Mouse (Mus musculus) G1E (cell line): ENCODE results near the gene Lurap1l. TPM values are rescaled to one million over a fixed set of nuclear protein-coding genes. Genes with fewer than 3 reads are reported as not detected.

Source experiments
- ATAC-seq: 2 replicates; pipeline ENCODE4 v1.8.0; 2016; ENCODE audit warnings: mild to moderate bottlenecking; ENCODE audit not compliant: insufficient number of reproducible peaks, poor library complexity, low FRiP score, severe bottlenecking; ENCODE audit errors: extremely low read depth
- DNase-seq: peaks from one replicate; pipeline ENCODE4 v3.0.0; 2012; ENCODE audit warnings: low spot score
- H3K27me3 ChIP-seq: 2 replicates; pipeline ENCODE4 v1.6.1; 2012; ENCODE audit warnings: mild to moderate bottlenecking, low read length, inconsistent platforms; ENCODE audit not compliant: insufficient read depth
- H3K36me3 ChIP-seq: replicated peaks from 2 replicates; pipeline ENCODE3; 2012; ENCODE audit warnings: mild to moderate bottlenecking, inconsistent platforms
- H3K4me1 ChIP-seq: 2 replicates; pipeline ENCODE4 v1.6.1; 2012; ENCODE audit warnings: low read depth, low read length, inconsistent platforms, mixed read lengths; ENCODE audit not compliant: insufficient read depth
- H3K4me3 ChIP-seq: 2 replicates; pipeline ENCODE4 v1.5.1; 2012; ENCODE audit warnings: low read depth, mild to moderate bottlenecking, inconsistent platforms, low read length, moderate library complexity, mixed read lengths
- H3K9me3 ChIP-seq: replicated peaks from 2 replicates; pipeline ENCODE4 v1.6.1; 2012; ENCODE audit warnings: inconsistent platforms
- CTCF ChIP-seq: IDR thresholded peaks from 2 replicates; pipeline ENCODE4 v1.5.1; 2012; ENCODE audit warnings: low read depth, low read length, inconsistent platforms, mixed read lengths
- GATA1 ChIP-seq: IDR thresholded peaks from 2 replicates; pipeline ENCODE4 v1.6.1; 2012; ENCODE audit warnings: borderline replicate concordance, low read length, inconsistent platforms, mixed read lengths
- GATA2 ChIP-seq: IDR thresholded peaks from 2 replicates; pipeline ENCODE4 v1.6.1; 2012; ENCODE audit warnings: low read depth, low read length, inconsistent platforms, borderline replicate concordance
- POLR2AphosphoS5 ChIP-seq: IDR thresholded peaks from 2 replicates; pipeline ENCODE4 v1.6.1; 2012; ENCODE audit warnings: low read depth, low read length, inconsistent platforms; ENCODE audit not compliant: insufficient replicate concordance
- TAL1 ChIP-seq: conservative IDR thresholded peaks from 2 replicates; pipeline ENCODE4 v1.6.1; 2012; ENCODE audit warnings: low read depth, low read length, inconsistent platforms, mixed read lengths
- polyA plus RNA-seq: library from polyadenylated mRNA; stranded (reverse); fragments of >175 nt; gene quantifications from 2 replicates; pipeline ENCODE4 v1.2.3, GENCODE M21; 2012
- total RNA-seq, 2 experiments: library from RNA; stranded (forward) in 1 of 2; stranded (reverse) in 1 of 2; fragments of 200-1000 nt in 1 of 2; fragments of >200 nt in 1 of 2; fragmentation: Nextera tagmentation in 1 of 2; gene quantifications; 2 replicates each; pipeline ENCODE4 v1.2.3; 2014 to 2017

The Lurap1l gene
- total and polyA plus RNA-seq, 3 experiments = 0.05 TPM; not detected in 2

DNA sequence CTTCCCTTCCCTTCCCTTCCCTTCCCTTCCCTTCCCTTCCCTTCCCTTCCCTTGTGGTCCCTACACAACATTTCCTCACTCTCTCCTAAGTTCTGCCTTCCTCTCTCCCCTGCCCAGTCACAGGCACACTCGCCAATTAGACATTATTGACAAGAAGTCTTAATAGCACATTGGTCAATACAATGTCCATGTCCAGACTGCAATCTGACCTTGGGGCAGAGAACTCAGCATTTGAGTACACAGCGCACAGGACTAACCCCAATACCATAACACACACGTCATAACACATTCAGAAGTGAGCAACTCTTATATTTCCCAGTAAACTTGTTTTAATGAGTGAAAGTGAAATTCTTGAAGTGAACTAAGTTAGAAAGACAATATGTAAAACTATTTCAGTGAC, 24.3 kb downstream of the Lurap1l start:
- DNase-seq (no peak), ATAC-seq (no peak)
- Histone ChIP-seq H3K9me3 (peaks cover 11% of the 10 kb centered on the region), H3K4me3 (no peak overlapping the region), H3K36me3 (no peaks in the 10 kb centered on the region), H3K4me1 (no peaks in the 10 kb centered on the region), H3K27me3 (no peaks in the 10 kb centered on the region)
- TF ChIP-seq GATA1 (no peak), CTCF (no peak), TAL1 (no peak), GATA2 (no peak), POLR2AphosphoS5 (no peak)

DNA sequence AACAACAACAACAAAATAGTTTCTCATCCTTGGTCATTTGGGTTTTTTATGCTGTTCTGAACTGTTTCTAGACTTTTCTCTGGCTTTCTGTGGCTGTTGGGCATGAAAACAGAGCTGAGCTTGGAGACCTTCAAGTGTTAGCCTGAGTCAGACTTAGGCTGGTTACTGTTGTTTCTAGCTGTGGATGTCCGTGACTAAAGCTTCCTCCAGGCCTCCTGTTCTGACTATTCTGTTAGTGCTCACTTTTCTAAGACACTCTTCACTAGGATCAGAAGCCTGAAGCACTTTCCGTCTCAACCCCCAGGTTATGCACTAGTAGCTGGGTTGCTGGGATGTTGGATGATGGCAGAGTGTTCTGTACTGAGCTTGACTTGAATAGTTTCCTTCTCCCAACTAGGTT, 28.7 kb downstream of the Lurap1l start:
- no peak for ATAC-seq
- no peak for TF ChIP-seq GATA1
- TF ChIP-seq CTCF = no peak
- TF ChIP-seq TAL1 = no peak
- no peak for TF ChIP-seq GATA2
- no peak for TF ChIP-seq POLR2AphosphoS5

DNA sequence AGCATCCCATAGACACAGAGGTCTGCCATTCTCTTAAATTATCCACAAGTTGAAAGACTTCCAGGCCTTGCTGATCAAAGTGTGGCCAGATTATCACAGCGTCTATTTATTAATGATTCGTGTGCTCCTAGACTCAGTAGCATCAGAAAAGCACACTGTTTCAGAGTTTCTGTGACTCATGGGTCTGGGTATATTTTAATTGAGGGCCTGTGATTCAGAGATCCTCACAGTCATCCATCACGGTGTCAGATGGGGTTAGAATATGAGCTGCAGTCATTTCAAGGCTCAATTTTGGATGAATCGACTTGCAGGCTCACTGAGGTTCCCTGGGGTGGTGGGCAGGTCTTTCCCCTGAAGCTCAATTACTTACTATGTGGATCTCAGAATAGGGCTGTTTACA, 30.5 kb downstream of the Lurap1l start:
- ATAC-seq (no peak), DNase-seq (no peak)
- no peak overlapping the region for H3K4me3 ChIP-seq
- no peaks in the 10 kb centered on the region for H3K9me3 ChIP-seq
- H3K36me3 ChIP-seq = no peaks in the 10 kb centered on the region
- TF ChIP-seq POLR2AphosphoS5 = no peak
- TF ChIP-seq TAL1 = no peak
- no peak for TF ChIP-seq GATA1
- TF ChIP-seq CTCF = no peak
- H3K4me1 ChIP-seq = no peaks in the 10 kb centered on the region
- H3K27me3 ChIP-seq = no peaks in the 10 kb centered on the region

More for the DNA sequence above, 28.7 kb downstream of the Lurap1l start:
- no peaks in the 10 kb centered on the region for H3K27me3 ChIP-seq
- no peak for DNase-seq
- no peak overlapping the region for H3K4me3 ChIP-seq
- no peaks in the 10 kb centered on the region for H3K4me1 ChIP-seq
- no peaks in the 10 kb centered on the region for H3K36me3 ChIP-seq
- 0 out of 2 replicates have a peak, but pooled peaks cover 2% of the 10 kb centered on the region for H3K9me3 ChIP-seq

DNA sequence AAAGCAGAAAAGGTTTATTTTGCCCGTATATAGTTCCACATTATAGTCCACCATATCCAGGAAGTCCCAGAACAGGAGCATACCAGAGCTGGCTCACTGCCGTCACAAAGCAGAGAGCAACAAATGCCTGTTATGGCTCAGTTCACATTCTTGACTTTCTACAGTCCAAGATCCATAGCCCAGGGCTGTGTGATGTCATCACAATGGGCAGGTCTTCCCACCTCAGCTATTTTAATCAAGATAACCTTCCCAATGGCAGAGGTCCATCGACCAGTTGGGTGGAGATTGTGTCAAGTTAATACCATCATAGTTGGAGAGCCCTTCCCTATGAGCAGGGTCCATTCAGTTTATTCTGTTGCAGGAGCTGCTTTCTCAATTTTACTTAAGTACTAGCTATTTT, 31.5 kb downstream of the Lurap1l start:
- Histone ChIP-seq H3K27me3 (no peaks in the 10 kb centered on the region), H3K9me3 (no peaks in the 10 kb centered on the region), H3K4me3 (no peak overlapping the region), H3K36me3 (no peaks in the 10 kb centered on the region), H3K4me1 (no peaks in the 10 kb centered on the region)
- ATAC-seq = no peak
- no peak for TF ChIP-seq TAL1
- no peak for TF ChIP-seq CTCF
- no peak for TF ChIP-seq GATA1
- no peak for TF ChIP-seq POLR2AphosphoS5
- TF ChIP-seq GATA2 = no peak
- no peak for DNase-seq

DNA sequence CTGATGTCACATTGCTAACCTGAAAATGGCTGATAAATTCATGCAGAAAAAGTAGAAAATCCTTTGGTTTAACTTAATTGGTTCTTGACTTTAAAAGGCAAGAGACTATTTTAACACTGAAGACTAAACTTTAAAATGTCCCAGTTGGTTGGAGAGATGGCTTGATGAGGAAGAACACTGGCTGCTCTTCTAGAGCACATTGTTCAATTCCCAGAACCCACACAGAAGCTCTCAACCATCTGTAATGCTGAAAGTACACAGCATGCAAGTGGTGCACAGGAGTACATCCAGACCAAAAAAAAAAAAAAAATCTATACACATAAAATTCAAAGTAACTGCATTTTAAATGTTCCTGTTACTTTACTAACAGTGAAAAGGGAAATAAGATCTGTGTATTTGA, 34.2 kb downstream of the Lurap1l start:
- H3K36me3 ChIP-seq = no peaks in the 10 kb centered on the region
- DNase-seq (no peak), ATAC-seq (no peak)
- H3K4me1 ChIP-seq = no peaks in the 10 kb centered on the region
- TF ChIP-seq GATA2 (no peak), CTCF (no peak), POLR2AphosphoS5 (no peak)
- no peaks in the 10 kb centered on the region for H3K9me3 ChIP-seq
- no peak overlapping the region for H3K4me3 ChIP-seq
- no peaks in the 10 kb centered on the region for H3K27me3 ChIP-seq

DNA sequence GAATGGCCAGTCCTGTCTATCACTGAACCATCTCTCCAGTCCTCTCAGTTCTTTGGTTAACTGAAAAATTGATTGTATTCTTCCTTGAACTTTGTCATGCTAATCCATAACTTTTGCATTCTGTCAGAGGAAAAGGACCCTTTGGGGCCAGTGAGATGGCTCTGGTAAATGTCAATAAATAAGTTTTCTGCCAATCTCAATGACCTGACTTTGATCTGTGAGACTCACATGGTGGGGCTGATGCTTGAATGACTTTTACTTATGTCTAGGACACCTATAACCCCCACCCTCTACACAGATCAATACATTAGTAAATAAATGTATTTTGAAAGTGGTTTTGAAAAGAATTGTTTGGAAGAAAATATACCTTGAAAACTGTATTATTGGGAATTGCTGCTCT, 38.7 kb downstream of the Lurap1l start:
- peaks cover 6% of the 10 kb centered on the region for H3K9me3 ChIP-seq
- DNase-seq (no peak), ATAC-seq (no peak)
- H3K27me3 ChIP-seq = no peaks in the 10 kb centered on the region
- no peaks in the 10 kb centered on the region for H3K4me1 ChIP-seq
- TF ChIP-seq POLR2AphosphoS5 = no peak
- no peak for TF ChIP-seq TAL1
- no peak for TF ChIP-seq CTCF
- TF ChIP-seq GATA2 = no peak
- TF ChIP-seq GATA1 = no peak
- no peak overlapping the region for H3K4me3 ChIP-seq
- H3K36me3 ChIP-seq = no peaks in the 10 kb centered on the region

DNA sequence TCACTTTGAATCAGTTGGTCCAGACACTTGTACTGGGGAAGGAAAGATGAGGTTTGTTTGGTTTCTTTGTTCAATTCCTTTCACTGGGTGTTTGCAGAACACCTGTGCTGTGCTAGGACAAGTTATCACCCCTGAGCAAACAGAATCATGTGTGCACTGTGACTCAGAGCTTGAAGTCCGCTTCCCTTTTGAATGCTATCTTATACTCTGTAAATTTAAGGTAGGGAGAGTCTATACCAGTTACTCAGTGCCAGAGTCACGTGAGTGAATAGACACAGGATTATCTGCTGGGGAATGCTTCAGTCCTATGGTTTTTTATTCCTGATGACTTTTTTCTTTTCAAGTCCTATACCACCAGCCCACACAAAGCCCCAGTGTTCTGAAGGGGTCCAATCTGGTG, 39.3 kb downstream of the Lurap1l start:
- no peak for ATAC-seq
- no peak for TF ChIP-seq CTCF
- TF ChIP-seq POLR2AphosphoS5 = no peak
- no peak for TF ChIP-seq GATA2
- TF ChIP-seq TAL1 = no peak
- no peak for TF ChIP-seq GATA1
- Histone ChIP-seq H3K36me3 (no peaks in the 10 kb centered on the region), H3K4me1 (no peaks in the 10 kb centered on the region), H3K9me3 (peaks cover 9% of the 10 kb centered on the region), H3K4me3 (no peak overlapping the region), H3K27me3 (no peaks in the 10 kb centered on the region)
- no peak for DNase-seq
